Mouse (Mus musculus) small intestine, adult 2 months (tissue): ENCODE results near the gene Tbc1d14. TPM values are rescaled to one million over a fixed set of nuclear protein-coding genes. Genes with fewer than 3 reads are reported as not detected.

Experiments used
- H3K27ac ChIP-seq: fragments of 200-500 bp; 2 replicates; pipeline ENCODE4 v1.5.1; 2012; ENCODE audit warnings: low read depth, low read length, control low read depth, inconsistent platforms; ENCODE audit not compliant: insufficient read depth
- H3K27me3 ChIP-seq: fragments of 200-500 bp; 2 replicates; pipeline ENCODE4 v1.6.1; 2012; ENCODE audit warnings: mild to moderate bottlenecking, moderate library complexity, low read length, inconsistent platforms; ENCODE audit not compliant: control insufficient read depth, insufficient read depth
- H3K36me3 ChIP-seq: fragments of 200-500 bp; 2 replicates; pipeline ENCODE4 v1.6.1; 2012; ENCODE audit warnings: mild to moderate bottlenecking, low read length, control low read depth, inconsistent platforms; ENCODE audit not compliant: control insufficient read depth, insufficient read depth
- H3K4me1 ChIP-seq: fragments of 200-500 bp; 2 replicates; pipeline ENCODE4 v1.6.1; 2012; ENCODE audit warnings: low read length, inconsistent platforms, mixed read lengths; ENCODE audit not compliant: control insufficient read depth, insufficient read depth, insufficient read length
- H3K4me3 ChIP-seq: fragments of 200-500 bp; 2 replicates; pipeline ENCODE4 v1.5.1; 2012; ENCODE audit warnings: low read depth, mild to moderate bottlenecking, control low read depth, inconsistent platforms, low read length, moderate library complexity
- CTCF ChIP-seq: fragments of 200-500 bp; IDR thresholded peaks from 2 replicates; pipeline ENCODE4 v1.5.1; 2012; ENCODE audit warnings: low read depth, mild to moderate bottlenecking, control low read depth, inconsistent platforms, low read length, moderate library complexity, mixed read lengths; ENCODE audit not compliant: insufficient replicate concordance, insufficient read length; ENCODE audit errors: extremely low read depth
- POLR2A ChIP-seq: fragments of 200-500 bp; IDR thresholded peaks from 2 replicates; pipeline ENCODE4 v1.6.1; 2012; ENCODE audit warnings: low read depth, mild to moderate bottlenecking, control low read depth, inconsistent platforms, low read length, moderate library complexity
- WGBS: fragments of 180-500 bp; shearing (Covaris S2); methylation state at CpG from one replicate; pipeline ENCODE4 v1.1.7; 2018; 5-methylcytosine and 5-hydroxymethylcytosine counted together
- polyA plus RNA-seq: library from polyadenylated mRNA; depleted of rRNA; stranded (reverse); fragments of >200 nt; gene quantifications from 2 replicates; pipeline ENCODE4 v1.2.3, GENCODE M21; 2012

Tbc1d14 gene
- polyA plus RNA-seq, 1 experiment, result 21.7 TPM

DNA sequence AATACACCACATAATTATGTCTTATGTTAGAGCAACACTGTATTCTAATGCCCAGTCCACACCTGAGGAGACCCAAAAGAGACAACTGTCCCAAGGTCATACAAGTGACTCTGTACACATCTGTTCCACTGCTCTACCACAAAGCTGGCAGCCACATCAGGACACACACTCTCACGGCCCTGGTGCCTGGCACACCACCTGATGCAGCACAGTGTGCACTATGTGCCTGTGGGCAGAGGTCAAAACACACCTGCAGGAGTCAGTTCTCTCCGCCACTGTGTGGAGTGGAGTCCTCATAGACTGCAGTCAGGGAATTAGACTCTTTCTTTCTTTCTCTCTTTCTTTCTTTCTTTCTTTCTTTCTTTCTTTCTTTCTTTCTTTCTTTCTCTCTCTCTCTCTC, 52.1 kb downstream of the Tbc1d14 start:
- TF ChIP-seq CTCF (no peak), POLR2A (no peak)
- peaks cover 5% of the 10 kb centered on the region; the same call in 1 of the 2 replicates for H3K4me1 ChIP-seq
- 0 out of 2 replicates have a peak, but pooled peaks cover 2% of the 10 kb centered on the region for H3K36me3 ChIP-seq
- WGBS, result 16% methylated on average over 2 of the region's 2 CpGs
- H3K27ac ChIP-seq, result peak overlapping the region; percentile 55
- no peaks in the 10 kb centered on the region for H3K27me3 ChIP-seq
- H3K4me3 ChIP-seq, result no peak overlapping the region

DNA sequence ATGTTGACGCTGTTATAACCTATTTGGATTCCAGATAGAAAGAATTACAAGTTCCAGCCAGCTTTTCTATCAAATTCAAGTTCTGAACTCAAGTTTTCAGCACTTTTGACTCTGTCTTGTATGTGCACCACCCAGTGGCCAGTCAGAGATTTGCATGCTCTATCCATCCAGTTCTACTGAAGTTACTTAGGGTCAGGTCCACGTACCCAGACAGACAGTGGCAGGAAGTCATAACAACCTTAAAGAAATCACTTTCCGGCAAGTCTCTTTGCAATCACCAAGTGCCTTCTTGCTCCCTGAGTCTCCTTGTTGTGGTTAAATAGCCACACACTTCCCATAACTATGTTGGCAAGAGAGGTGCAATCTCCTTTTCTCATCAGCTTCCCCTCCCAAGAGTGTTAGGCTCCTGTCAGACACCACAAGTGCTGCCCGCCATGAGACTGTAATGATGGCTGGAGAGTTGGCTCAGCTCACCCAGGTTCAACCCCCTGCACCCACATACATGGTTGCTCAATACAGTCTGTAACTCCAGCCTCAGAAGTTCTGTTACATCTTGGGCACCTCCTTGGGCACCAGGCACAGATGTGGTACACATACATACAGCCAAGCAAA, 54.4 kb downstream of the Tbc1d14 start:
- TF ChIP-seq POLR2A, result no peak
- no peak for TF ChIP-seq CTCF
- H3K27ac ChIP-seq, result no peak overlapping the region
- H3K4me3 ChIP-seq, result no peak overlapping the region
- 35% methylated on average over 4 of the region's 4 CpGs for WGBS
- no peaks in the 10 kb centered on the region for H3K27me3 ChIP-seq
- peaks cover 5% of the 10 kb centered on the region; the same call in 1 of the 2 replicates for H3K4me1 ChIP-seq
- 0 out of 2 replicates have a peak, but pooled peaks cover 3% of the 10 kb centered on the region for H3K36me3 ChIP-seq

DNA sequence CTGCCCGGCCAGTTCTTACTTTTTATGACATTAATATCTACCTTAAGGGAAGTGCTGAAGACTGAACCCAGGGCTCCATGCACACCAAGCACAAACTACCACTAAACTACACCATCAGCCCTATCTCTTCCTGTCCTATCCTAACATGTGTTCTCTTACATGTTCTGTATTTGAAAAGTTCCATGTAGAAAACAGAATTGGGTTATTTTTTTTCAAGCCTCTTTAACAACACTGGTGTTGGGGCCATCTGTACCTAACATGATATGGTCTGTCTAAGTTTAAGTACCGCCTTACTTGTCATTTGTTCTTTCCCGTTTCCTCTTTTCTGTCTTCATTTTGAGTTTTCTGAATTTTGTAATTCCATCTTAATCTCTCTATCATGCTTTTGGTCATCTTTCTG, 56.7 kb downstream of the Tbc1d14 start:
- Histone ChIP-seq H3K4me1 (peaks cover 2% of the 10 kb centered on the region; the same call in 1 of the 2 replicates), H3K27ac (no peak overlapping the region), H3K27me3 (no peaks in the 10 kb centered on the region), H3K4me3 (no peak overlapping the region), H3K36me3 (0 out of 2 replicates have a peak, but pooled peaks cover 1% of the 10 kb centered on the region)
- TF ChIP-seq POLR2A (no peak), CTCF (no peak)
- 77% methylated on average over 3 of the region's 3 CpGs for WGBS

DNA sequence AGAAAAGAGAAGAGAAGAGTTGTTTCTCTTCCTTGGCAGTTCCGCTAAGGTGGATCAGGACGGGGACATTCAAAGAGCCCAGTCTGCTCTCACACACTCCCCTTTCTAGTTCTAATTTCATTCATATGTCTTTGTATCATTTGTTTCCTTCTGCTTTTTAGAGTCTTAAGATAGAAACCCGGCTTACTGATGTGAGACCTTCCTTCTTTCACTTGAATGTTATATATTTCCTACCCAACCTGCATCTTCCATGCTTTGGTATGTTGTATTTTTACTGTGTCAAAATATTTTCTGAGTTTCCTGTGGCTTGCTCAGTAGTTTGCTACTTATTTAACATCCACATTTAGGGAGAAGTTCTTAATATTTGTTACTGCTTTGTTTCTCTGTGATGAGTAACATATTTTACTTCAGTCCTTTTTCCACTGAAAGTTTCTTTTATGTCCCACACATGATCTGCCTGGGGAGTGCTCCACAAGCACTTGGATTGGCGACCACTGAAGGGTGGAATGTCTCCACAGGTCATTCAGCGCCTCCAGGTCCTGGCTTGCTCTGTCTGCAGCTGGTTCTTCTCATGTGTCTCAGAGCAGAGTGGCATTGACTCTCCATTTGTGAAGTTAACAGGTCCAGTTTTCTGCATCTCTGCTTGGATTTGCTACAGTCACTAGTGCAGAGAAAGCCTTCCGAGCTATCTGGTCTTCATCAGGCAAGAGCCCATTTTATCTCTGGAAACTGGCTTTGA, 57.5 kb downstream of the Tbc1d14 start:
- H3K36me3 ChIP-seq, result 0 out of 2 replicates have a peak, but pooled peaks cover 1% of the 10 kb centered on the region
- H3K27me3 ChIP-seq, result no peaks in the 10 kb centered on the region
- TF ChIP-seq POLR2A, result no peak
- TF ChIP-seq CTCF, result no peak
- no peak overlapping the region for H3K4me3 ChIP-seq
- 82% methylated on average over 6 of the region's 6 CpGs for WGBS
- H3K4me1 ChIP-seq, result peaks cover 2% of the 10 kb centered on the region; the same call in 1 of the 2 replicates
- no peak overlapping the region for H3K27ac ChIP-seq

DNA sequence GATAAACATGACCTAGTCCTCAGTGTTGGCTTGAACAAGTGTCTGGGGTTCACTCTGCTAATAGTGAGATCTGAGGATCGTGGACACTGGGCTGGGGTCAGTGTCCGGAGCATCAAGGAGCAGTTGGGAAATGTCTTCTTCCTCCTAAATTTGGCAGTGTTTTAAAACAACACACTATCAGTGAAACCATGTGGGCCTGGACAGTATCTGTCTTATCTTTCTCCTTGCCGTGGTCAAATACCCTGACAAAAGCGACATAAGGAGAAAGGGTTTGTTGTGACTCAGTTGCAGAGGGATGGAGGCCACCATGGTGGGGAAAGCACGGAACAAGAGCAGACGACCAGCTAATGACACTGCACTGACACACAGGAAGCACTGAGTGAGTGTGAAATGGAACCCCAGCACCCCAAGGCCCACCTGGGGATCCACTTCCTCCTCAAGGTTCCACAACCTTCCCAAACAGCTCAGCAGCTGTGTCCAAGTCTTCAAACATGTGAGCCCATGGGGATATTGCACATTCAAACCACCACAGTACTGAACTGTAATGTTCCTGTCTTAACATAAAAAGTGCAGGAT, 58.5 kb downstream of the Tbc1d14 start:
- 82% methylated on average over 6 of the region's 6 CpGs for WGBS
- TF ChIP-seq CTCF (no peak), POLR2A (no peak)
- Histone ChIP-seq H3K27ac (no peak overlapping the region; the same call in 1 of the 2 replicates), H3K4me3 (no peak overlapping the region), H3K4me1 (peaks cover 4% of the 10 kb centered on the region; the same call in 1 of the 2 replicates), H3K36me3 (0 out of 2 replicates have a peak, but pooled peaks cover 1% of the 10 kb centered on the region), H3K27me3 (no peaks in the 10 kb centered on the region)

DNA sequence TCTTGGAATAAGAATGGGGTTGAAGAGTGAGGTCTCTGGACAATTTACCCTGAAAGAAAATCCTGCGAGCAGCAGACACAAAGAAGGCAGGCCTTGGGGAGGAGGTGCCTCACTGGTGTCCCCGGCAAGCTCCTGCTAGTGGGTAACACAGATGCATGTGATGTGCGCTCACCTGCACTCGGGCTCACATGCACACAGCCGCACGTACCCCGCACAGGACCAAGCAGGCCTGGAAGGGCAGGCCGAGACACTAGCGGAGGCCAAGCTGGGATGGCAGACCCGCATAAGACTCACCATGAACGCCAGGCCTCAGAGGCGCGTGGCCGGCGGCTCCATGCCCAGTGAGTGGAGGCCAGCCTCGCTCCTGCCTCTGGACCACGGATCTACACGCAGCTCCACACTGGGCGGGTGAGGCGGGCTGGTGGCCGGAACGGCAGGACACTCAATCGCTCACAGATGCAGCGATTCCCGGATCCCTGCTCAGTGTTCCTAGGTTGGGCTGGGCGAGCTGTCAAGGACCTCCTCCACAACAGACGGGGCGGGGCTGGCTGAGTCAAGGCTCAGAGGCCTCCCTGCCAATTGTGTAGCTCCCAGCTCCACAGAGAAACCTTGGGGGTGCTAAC, 62.8 kb downstream of the Tbc1d14 start:
- Histone ChIP-seq H3K27ac (no peak overlapping the region), H3K4me1 (peaks cover 6% of the 10 kb centered on the region; the same call in 1 of the 2 replicates), H3K4me3 (peak overlapping the region; percentile 87), H3K36me3 (0 out of 2 replicates have a peak, but pooled peaks cover 4% of the 10 kb centered on the region), H3K27me3 (no peaks in the 10 kb centered on the region)
- no peak for TF ChIP-seq CTCF
- no peak for TF ChIP-seq POLR2A
- WGBS, result under 1% methylated on average over 28 of the region's 28 CpGs

DNA sequence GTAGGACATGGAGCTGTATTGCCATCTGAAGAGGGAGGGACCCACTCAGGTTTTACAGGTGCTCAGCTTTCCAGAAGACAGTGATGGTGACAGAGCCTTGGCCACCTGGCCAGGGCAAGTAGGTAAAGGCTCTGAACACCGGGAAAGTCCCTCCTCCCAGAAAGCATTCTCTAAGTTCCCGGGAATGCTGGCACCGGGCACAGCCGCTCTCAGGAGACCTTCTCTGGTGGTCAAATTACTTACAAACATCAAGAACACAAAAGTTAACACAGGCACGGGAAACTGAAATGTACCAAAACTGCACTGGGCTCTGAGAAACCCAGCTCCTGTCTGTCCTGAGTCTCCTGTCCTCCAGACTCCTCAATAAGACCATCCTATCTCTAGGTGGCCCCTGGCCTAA, 63.4 kb downstream of the Tbc1d14 start:
- peak overlapping the region; percentile 87 for H3K4me3 ChIP-seq
- H3K27ac ChIP-seq, result no peak overlapping the region
- H3K36me3 ChIP-seq, result peaks cover 6% of the 10 kb centered on the region; the same call in 1 of the 2 replicates
- WGBS, result 4% methylated on average over 5 of the region's 5 CpGs
- peaks cover 6% of the 10 kb centered on the region; the same call in 1 of the 2 replicates for H3K4me1 ChIP-seq
- H3K27me3 ChIP-seq, result no peaks in the 10 kb centered on the region
- no peak for TF ChIP-seq POLR2A
- no peak for TF ChIP-seq CTCF
